Mouse (Mus musculus): ENCODE measurements around the gene Otud3. TPM values are rescaled to one million over a fixed set of nuclear protein-coding genes. Genes with fewer than 3 reads are reported as not detected.
"Not testable (repeated sequence)": the region's sequence is repeated elsewhere in the genome, so short reads cannot be mapped to it uniquely, and the experiment has no call there.

Gene Otud3
- polyA plus RNA-seq, 1 experiment: 8.3 TPM

DNA sequence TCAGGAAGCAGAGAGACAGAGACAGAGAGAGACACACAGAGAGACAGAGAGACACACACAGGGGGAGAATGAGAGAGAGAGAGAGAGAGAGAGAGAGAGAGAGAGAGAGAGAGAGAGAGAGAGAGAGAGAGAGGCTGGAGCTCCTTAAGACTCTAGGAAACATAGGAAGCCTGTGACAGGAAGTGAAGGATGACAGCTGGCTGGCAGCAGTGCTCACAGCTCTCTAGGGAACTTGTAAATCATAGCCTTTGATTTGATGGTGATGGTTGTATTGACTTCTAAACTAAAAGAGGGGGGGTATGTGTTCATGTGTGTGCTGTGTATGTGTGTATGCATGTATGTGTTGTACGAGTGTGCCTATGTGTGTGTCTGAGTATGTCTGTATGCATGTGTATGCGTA is 37.8 kb downstream of the Otud3 start:
- no peaks in the 10 kb centered on the region for H3K4me1 ChIP-seq (ENCODE audit: control insufficient read depth, insufficient read depth, low read length)
- no peak overlapping the region for H3K27ac ChIP-seq (ENCODE audit: insufficient read depth, low read length)
- TF ChIP-seq POLR2A (IDR thresholded peaks at IDR 0.05; ENCODE audit: borderline replicate concordance, insufficient read depth, low read length) (no peak), CTCF (IDR thresholded peaks at IDR 0.05; ENCODE audit: borderline replicate concordance, insufficient read depth, low read depth, low read length) (no peak)
- H3K27me3 ChIP-seq (ENCODE audit: control insufficient read depth, insufficient read depth, low read length): no peaks in the 10 kb centered on the region
- 97% methylated on average over 2 of the region's 2 CpGs for WGBS
- no peak overlapping the region for H3K4me3 ChIP-seq (replicated peaks; ENCODE audit: insufficient read depth, low read depth, low read length)
- no peak for DNase-seq

- not testable (repeated sequence) for H3K27me3 ChIP-seq (ENCODE audit: control insufficient read depth, insufficient read depth, low read length); H3K4me3 ChIP-seq (replicated peaks; ENCODE audit: insufficient read depth, low read depth, low read length); H3K4me1 ChIP-seq (ENCODE audit: control insufficient read depth, insufficient read depth, low read length); DNase-seq; H3K27ac ChIP-seq (ENCODE audit: insufficient read depth, low read length)
- 83% methylated on average over 2 of the region's 2 CpGs for WGBS
These were observed 38.5 kb downstream of the Otud3 start for GRCm38 (mm10) chr4:138875275-138875674.

- Histone ChIP-seq H3K4me3 (replicated peaks; ENCODE audit: insufficient read depth, low read depth, low read length) (no peak within 1 kb of the TSS), H3K27me3 (ENCODE audit: control insufficient read depth, insufficient read depth, low read length) (no peaks in the 10 kb centered on the region), H3K27ac (ENCODE audit: insufficient read depth, low read length) (no peak within 1 kb of the TSS), H3K4me1 (ENCODE audit: control insufficient read depth, insufficient read depth, low read length) (no peaks in the 10 kb centered on the region)
- WGBS: 77% methylated on average over 6 of the region's 6 CpGs
- no peak for DNase-seq
- TF ChIP-seq CTCF (IDR thresholded peaks at IDR 0.05; ENCODE audit: borderline replicate concordance, insufficient read depth, low read depth, low read length): no peak
- no peak for TF ChIP-seq POLR2A (IDR thresholded peaks at IDR 0.05; ENCODE audit: borderline replicate concordance, insufficient read depth, low read length)
These were observed 39.9 kb downstream of the Otud3 start, which contains the start of gene Gm13030 for GRCm38 (mm10) chr4:138873864-138874263. Gene Gm13030, minus strand, starts transcription at chr4:138873964.

GRCm38 (mm10) chr4:138868666-138869065 is 45.1 kb downstream of the Otud3 start:
- Histone ChIP-seq H3K4me3 (replicated peaks; ENCODE audit: insufficient read depth, low read depth, low read length) (no peak overlapping the region), H3K27ac (ENCODE audit: insufficient read depth, low read length) (no peak overlapping the region), H3K27me3 (ENCODE audit: control insufficient read depth, insufficient read depth, low read length) (no peaks in the 10 kb centered on the region), H3K4me1 (ENCODE audit: control insufficient read depth, insufficient read depth, low read length) (no peaks in the 10 kb centered on the region)
- DNase-seq: no peak
- 73% methylated on average over 8 of the region's 8 CpGs for WGBS
- no peak for TF ChIP-seq CTCF (IDR thresholded peaks at IDR 0.05; ENCODE audit: borderline replicate concordance, insufficient read depth, low read depth, low read length)
- TF ChIP-seq POLR2A (IDR thresholded peaks at IDR 0.05; ENCODE audit: borderline replicate concordance, insufficient read depth, low read length): no peak

DNA sequence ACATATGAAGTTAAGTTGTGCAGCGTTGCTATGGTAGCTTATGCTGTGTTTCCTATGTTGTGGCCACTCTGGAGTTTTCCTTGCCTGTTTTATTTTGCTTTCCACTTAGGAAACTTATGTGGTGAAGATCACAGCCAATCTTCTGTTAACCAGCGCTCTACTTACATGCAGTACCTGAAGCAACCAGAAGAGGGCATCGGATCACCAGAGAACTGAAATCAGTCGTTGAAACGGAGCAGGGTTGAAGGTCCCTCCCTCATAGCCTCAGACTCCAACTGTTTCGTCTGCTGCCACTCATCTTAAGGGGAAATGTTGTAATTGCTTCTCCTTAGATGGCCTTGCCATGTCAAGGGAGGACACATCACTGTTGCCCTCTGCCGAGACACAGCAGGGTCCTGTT is 47.3 kb downstream of the Otud3 start:
- Histone ChIP-seq H3K27ac (ENCODE audit: insufficient read depth, low read length) (no peak overlapping the region), H3K27me3 (ENCODE audit: control insufficient read depth, insufficient read depth, low read length) (no peaks in the 10 kb centered on the region), H3K4me1 (ENCODE audit: control insufficient read depth, insufficient read depth, low read length) (no peaks in the 10 kb centered on the region), H3K4me3 (replicated peaks; ENCODE audit: insufficient read depth, low read depth, low read length) (no peak overlapping the region)
- WGBS: 14% methylated on average over 7 of the region's 7 CpGs
- TF ChIP-seq POLR2A (IDR thresholded peaks at IDR 0.05; ENCODE audit: borderline replicate concordance, insufficient read depth, low read length): no peak
- TF ChIP-seq CTCF (IDR thresholded peaks at IDR 0.05; ENCODE audit: borderline replicate concordance, insufficient read depth, low read depth, low read length): peak; percentile 85
- DNase-seq: peak; percentile 57 to 68

DNA sequence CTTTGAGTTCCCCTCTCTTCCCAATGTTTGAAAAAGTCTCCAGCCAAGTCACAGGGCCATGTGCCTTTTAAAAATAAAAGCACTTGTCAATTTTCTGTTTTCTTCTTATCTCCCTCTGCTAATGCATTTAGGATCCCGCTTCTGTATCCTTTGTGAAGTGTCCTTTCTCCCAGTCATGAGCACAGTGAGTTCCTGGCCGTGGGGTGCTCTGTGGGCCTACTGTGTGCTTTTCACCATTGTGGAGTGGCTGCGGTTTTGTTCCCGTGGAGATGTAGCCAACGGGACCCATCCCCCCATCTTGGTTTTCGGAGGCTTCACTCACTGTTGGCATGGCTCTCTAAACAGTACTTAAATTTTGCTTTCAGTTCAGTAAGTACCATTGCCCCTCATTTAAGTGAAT is 47.8 kb downstream of the Otud3 start:
- no peak for TF ChIP-seq CTCF (IDR thresholded peaks at IDR 0.05; ENCODE audit: borderline replicate concordance, insufficient read depth, low read depth, low read length)
- H3K27me3 ChIP-seq (ENCODE audit: control insufficient read depth, insufficient read depth, low read length): no peaks in the 10 kb centered on the region
- H3K27ac ChIP-seq (ENCODE audit: insufficient read depth, low read length): no peak overlapping the region
- H3K4me3 ChIP-seq (replicated peaks; ENCODE audit: insufficient read depth, low read depth, low read length): no peak overlapping the region
- WGBS: 67% methylated on average over 6 of the region's 6 CpGs
- no peak for DNase-seq
- no peaks in the 10 kb centered on the region for H3K4me1 ChIP-seq (ENCODE audit: control insufficient read depth, insufficient read depth, low read length)

- Histone ChIP-seq H3K27ac (ENCODE audit: insufficient read depth, low read length) (no peak overlapping the region), H3K4me1 (ENCODE audit: control insufficient read depth, insufficient read depth, low read length) (no peaks in the 10 kb centered on the region), H3K4me3 (replicated peaks; ENCODE audit: insufficient read depth, low read depth, low read length) (no peak overlapping the region), H3K27me3 (ENCODE audit: control insufficient read depth, insufficient read depth, low read length) (no peaks in the 10 kb centered on the region)
- no peak for TF ChIP-seq POLR2A (IDR thresholded peaks at IDR 0.05; ENCODE audit: borderline replicate concordance, insufficient read depth, low read length)
- TF ChIP-seq CTCF (IDR thresholded peaks at IDR 0.05; ENCODE audit: borderline replicate concordance, insufficient read depth, low read depth, low read length): no peak
- DNase-seq: no peak
- 69% methylated on average over 5 of the region's 5 CpGs for WGBS
These were observed 48.7 kb downstream of the Otud3 start for GRCm38 (mm10) chr4:138865092-138865491.

DNA sequence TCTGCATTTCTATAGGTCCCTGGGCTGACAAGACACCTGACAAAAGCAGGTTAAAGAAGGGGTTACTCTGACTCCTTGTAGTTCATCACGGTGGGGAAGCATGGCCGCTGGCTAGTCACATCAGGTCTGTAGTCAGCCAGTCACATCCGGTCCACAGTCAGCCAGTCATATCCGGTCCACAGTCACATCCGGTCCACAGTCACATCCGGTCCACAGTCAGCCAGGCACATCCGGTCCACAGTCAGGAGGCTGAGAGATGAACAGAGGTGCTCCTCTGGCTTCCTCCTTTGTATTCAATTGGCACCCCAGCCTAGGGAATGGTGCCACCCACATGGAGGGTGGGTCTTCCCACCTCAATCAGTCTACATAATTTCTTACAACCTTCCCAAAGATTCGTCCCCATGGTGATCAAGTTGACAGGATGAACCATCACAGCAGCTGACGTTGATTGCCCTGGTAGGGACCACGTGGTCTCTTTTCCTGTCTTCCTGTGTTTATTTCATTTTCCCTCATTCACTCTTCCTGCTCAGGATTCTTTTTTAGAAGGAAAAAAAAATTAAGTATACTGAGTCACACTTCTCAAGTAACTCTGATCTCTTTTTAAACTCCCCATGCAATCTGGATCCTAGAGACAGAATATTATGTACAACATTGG is 50.3 kb downstream of the Otud3 start, which contains the start of gene Pla2g5:
Gene Pla2g5, minus strand, starts transcription at position 139 of the 655 bp plus-strand sequence.
- Histone ChIP-seq H3K4me3 (replicated peaks; ENCODE audit: insufficient read depth, low read depth, low read length) (no peak within 1 kb of the TSS), H3K27me3 (ENCODE audit: control insufficient read depth, insufficient read depth, low read length) (no peaks in the 10 kb centered on the region), H3K27ac (ENCODE audit: insufficient read depth, low read length) (no peak within 1 kb of the TSS), H3K4me1 (ENCODE audit: control insufficient read depth, insufficient read depth, low read length) (no peaks in the 10 kb centered on the region)
- DNase-seq: no peak
- TF ChIP-seq CTCF (IDR thresholded peaks at IDR 0.05; ENCODE audit: borderline replicate concordance, insufficient read depth, low read depth, low read length) (no peak), POLR2A (IDR thresholded peaks at IDR 0.05; ENCODE audit: borderline replicate concordance, insufficient read depth, low read length) (no peak)
- 76% methylated on average over 10 of the region's 10 CpGs for WGBS

Data from cerebellum, adult 2 months (tissue).